Mouse (Mus musculus): ENCODE data around the gene 3110021N24Rik. TPM values are rescaled to one million over a fixed set of nuclear protein-coding genes. Genes with fewer than 3 reads are reported as not detected.
"Not testable (repeated sequence)": the region's sequence is repeated elsewhere in the genome, so short reads cannot be mapped to it uniquely, and the experiment has no call there.

The 3110021N24Rik gene
- total RNA-seq (2021) = 1 to 10 TPM; 1.3 to 1.5 TPM

GRCm38 (mm10) chr4:108719349-108719748 lies at the start of gene 3110021N24Rik:
TSS of gene 3110021N24Rik (plus strand) at chr4:108719649.
- intact Hi-C loops (cut with DNase I) = no loop called here

GRCm38 (mm10) chr4:108686156-108686555 lies 33.3 kb upstream of the 3110021N24Rik start:
- intact Hi-C loops (cut with DNase I) = no loop called here

More at GRCm38 (mm10) chr4:108719349-108719748, at the start of gene 3110021N24Rik:
- no peak for DNase-seq (ENCODE audit: low spot score in 2 of 2)

DNA sequence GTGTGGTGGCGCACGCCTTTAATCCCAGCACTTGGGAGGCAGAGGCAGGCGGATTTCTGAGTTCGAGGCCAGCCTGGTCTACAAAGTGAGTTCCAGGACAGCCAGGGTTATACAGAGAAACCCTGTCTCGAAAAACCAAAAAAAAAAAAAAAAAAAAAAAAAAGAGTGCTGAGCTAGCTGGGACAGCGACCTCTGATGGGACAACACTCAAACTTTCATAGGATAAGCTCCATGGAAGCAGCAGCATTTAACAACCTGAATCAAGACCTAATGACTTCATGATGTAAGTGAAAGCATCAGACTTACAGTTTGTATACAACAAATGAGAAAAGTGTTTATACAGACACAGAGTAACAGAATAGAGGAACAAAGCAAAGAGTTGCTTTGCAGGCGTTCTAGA lies 32.4 kb upstream of the 3110021N24Rik start:
- intact Hi-C loops (cut with DNase I) = not testable (repeated sequence)

More at GRCm38 (mm10) chr4:108686156-108686555, 33.3 kb upstream of the 3110021N24Rik start:
- DNase-seq (ENCODE audit: low spot score in 2 of 2) = no peak

GRCm38 (mm10) chr4:108690479-108690878 lies 29.0 kb upstream of the 3110021N24Rik start:
- DNase-seq (ENCODE audit: low spot score in 2 of 2) = no peak
- intact Hi-C loops (cut with DNase I) = no loop called here

More for the DNA sequence above, 32.4 kb upstream of the 3110021N24Rik start:
- not testable (repeated sequence) for DNase-seq (ENCODE audit: low spot score in 2 of 2)

- no peak for DNase-seq (ENCODE audit: low spot score in 2 of 2)
- intact Hi-C loops (cut with DNase I) = no loop called here
These were observed 28.0 kb upstream of the 3110021N24Rik start for GRCm38 (mm10) chr4:108691469-108691868.

- intact Hi-C loops (cut with DNase I) = no loop called here
- DNase-seq (ENCODE audit: low spot score in 2 of 2) = peak in 1 of 2 experiments; percentile 5
These were observed 22.5 kb upstream of the 3110021N24Rik start for GRCm38 (mm10) chr4:108696934-108697333.

DNA sequence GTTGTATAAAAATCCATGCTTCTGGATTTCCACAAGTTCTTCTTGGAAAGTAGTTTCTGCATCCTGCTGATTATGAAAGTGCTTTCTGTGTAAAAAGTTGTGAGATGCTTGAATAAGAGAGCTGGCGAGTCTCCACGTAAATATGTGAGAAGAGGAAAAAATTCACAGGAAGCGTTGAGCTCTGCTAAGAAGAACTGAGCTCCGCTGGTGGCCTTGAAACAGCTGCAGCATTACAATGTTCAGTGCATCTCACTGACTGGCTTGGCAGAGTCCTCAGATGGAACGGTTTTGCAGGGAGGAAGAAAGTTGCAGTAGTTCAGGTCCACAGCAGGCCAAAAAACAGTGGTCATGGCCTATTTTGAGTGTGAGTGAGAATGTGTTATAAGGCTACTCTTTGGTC lies 11.2 kb upstream of the 3110021N24Rik start:
- intact Hi-C loops (cut with DNase I) = no loop called here
- DNase-seq (ENCODE audit: low spot score in 2 of 2) = peak in 1 of 2 experiments; percentile 19

- intact Hi-C loops (cut with DNase I) = no loop called here
- DNase-seq (ENCODE audit: low spot score in 2 of 2) = no peak
These were observed 1.9 kb downstream of the 3110021N24Rik start for GRCm38 (mm10) chr4:108721245-108721784.

DNA sequence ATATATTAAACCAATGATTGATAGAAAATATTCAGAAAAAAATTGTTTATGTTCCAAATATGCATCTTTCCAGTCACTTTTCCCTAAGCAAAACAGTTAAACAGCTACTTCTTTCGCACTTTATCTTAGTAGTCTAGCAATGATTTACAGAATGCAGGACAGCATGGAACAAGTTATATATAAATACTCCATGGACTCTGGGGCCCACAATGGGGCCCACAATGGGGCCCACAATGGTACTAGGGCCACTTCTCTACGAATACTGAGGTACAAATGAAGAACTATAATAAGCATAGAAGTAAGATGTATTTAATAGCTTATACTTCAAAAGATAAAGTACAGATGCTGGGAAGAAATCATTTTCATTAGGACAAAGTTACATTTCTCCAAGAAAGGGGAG lies 4.7 kb downstream of the 3110021N24Rik start:
- intact Hi-C loops (cut with DNase I) = no loop called here

GRCm38 (mm10) chr4:108730450-108730849 lies 11.0 kb downstream of the 3110021N24Rik start:
- no peak for DNase-seq (ENCODE audit: low spot score in 2 of 2)
- intact Hi-C loops (cut with DNase I) = no loop called here

More for the DNA sequence above, 4.7 kb downstream of the 3110021N24Rik start:
- DNase-seq (ENCODE audit: low spot score in 2 of 2) = no peak

DNA sequence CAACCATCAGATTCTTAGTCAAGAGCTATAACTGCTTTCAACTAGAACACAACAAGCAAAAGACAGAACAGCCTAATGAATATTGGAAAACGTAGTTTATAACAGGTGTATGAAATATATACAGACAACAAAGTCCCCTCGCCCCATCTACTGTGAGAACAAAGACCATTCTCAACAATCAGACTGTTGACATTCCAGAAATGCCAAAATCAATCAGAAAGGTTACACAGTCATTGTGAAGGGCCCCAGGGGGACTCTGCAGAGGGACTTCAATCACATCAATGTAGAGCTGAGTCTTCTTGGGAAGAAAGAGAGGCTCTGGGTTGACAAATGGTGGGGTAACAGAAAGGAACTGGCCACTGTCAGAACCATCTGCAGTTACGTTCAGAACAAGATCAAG lies 12.1 kb downstream of the 3110021N24Rik start:
- no peak for DNase-seq (ENCODE audit: low spot score in 2 of 2)
- intact Hi-C loops (cut with DNase I) = no loop called here

- intact Hi-C loops (cut with DNase I) = no loop called here
- DNase-seq (ENCODE audit: low spot score in 2 of 2) = no peak
These were observed 26.9 kb downstream of the 3110021N24Rik start for GRCm38 (mm10) chr4:108746160-108746873.

GRCm38 (mm10) chr4:108759583-108759982 lies 40.1 kb downstream of the 3110021N24Rik start:
- DNase-seq (ENCODE audit: low spot score in 2 of 2) = no peak
- intact Hi-C loops (cut with DNase I) = no loop called here

DNA sequence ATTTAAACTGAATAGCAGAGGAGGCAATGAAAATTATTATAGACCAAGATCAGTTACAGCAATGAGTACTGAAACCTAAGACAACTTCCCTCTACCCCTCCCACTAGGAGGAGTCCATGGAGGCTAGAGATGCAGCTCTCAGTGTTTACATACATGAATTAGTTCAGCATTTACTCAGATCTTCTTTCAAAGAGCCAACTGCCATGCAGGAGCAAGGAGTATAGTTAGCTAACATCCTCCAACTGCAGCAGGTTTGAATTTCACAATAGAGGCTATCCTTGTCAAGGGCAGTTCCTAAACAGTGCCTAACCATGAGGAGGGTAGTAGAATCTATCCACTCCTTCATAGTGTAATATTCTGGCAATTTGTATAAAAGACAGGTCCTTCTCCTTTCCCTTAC lies 49.1 kb downstream of the 3110021N24Rik start:
- no peak for DNase-seq (ENCODE audit: low spot score in 2 of 2)
- intact Hi-C loops (cut with DNase I) = no loop called here

GRCm38 (mm10) chr4:108779763-108780056 lies 60.3 kb downstream of the 3110021N24Rik start:
- intact Hi-C loops (cut with DNase I) = loop anchor here (2.0 kb wide), 1 partner anchor 53 kb away; the partner anchor contains the start of gene Btf3l4
- DNase-seq (ENCODE audit: low spot score in 2 of 2) = no peak

GRCm38 (mm10) chr4:108780057-108780863 lies 60.8 kb downstream of the 3110021N24Rik start, which contains the start of gene Zfyve9:
TSS of gene Zfyve9 (minus strand) at chr4:108780798.
- DNase-seq (ENCODE audit: low spot score in 2 of 2) = peak; percentile 79 to 85
- intact Hi-C loops (cut with DNase I) = loop anchor here (2.0 kb wide), 1 partner anchor 53 kb away; the partner anchor contains the start of gene Btf3l4

DNA sequence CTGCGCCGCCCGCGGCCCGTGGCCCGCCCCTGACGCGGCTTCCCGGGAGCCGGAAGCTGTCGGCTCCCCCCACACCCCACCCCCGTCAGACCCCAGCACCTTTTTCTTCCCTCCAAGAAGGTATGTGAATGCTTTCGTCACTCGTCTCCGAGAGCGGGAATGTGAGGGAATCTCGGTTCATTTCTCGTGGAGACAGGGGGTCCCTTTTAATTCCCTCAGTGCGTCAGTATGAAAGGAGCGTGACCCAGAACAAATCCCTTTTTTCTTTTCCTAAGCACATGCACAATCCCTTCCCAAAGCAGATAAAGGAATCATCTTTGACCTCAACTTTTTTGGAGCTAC lies 61.4 kb downstream of the 3110021N24Rik start:
- intact Hi-C loops (cut with DNase I) = loop anchor here (2.0 kb wide), 1 partner anchor 52 kb away; the partner anchor contains the start of gene Btf3l4
- DNase-seq (ENCODE audit: low spot score in 2 of 2) = no peak

DNA sequence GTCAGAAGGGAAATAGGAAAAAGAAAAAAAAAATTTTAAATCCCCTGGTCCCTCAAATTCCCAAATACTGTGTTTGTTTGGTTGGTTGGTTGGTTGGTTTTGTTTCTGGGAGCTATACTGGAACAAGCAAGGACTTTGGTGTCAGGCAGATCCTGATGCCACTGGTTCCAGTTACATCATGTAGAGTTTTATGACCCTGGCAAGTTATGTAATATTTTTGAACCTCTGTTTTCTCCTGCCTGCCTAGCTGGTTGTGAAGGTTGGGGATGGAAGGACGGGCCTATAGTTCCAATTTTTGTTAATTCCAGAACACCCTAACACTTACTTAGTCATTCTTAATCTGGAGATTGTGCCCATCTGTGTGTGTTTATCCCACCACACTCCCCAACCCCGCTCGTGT lies 62.1 kb downstream of the 3110021N24Rik start:
- intact Hi-C loops (cut with DNase I) = loop anchor here (2.0 kb wide), 1 partner anchor 51 kb away; the partner anchor contains the start of gene Btf3l4
- peak; percentile 14 to 45 for DNase-seq (ENCODE audit: low spot score in 2 of 2)

DNA sequence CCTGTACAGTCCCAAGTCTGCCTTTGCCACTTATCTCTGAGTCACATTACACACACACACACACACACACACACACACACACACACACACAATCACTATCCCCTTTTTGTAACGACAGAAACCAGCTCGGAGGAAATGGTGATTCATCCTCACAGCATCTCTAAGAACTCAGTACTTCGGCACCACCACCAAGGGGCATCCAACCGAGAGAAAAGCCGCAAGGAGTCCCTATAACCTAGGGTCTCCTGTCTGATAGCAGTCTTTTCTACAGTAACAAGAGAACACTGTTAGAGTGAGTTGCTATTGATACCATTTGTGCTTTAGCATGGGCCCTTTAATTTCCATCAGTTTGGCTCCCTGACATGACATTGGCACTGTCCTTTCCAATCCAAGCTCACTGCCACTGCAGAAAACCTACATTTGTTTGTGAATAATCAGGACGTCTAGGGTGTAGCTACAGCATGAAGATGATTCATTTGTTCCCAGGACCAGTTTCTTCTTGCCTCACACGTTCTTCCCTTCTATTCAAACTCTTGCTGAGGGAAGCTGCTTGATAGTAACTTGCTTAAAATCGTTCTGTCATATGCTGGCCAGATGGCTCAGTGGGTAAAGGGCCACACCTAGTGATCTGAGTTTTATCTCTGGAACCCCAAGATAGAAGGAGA lies 63.1 kb downstream of the 3110021N24Rik start:
- intact Hi-C loops (cut with DNase I) = no loop called here
- peak; percentile 35 to 75 for DNase-seq (ENCODE audit: low spot score in 2 of 2)

All from left cerebral cortex, postnatal 25 days (tissue).